Mouse (Mus musculus) midbrain, embryonic 16.5 days (tissue): ENCODE measurements around the gene Myb. TPM values are rescaled to one million over a fixed set of nuclear protein-coding genes. Genes with fewer than 3 reads are reported as not detected.
"Not testable (repeated sequence)": the region's sequence is repeated elsewhere in the genome, so short reads cannot be mapped to it uniquely, and the experiment has no call there.

Source experiments
- ATAC-seq: fragments of 200-750 bp; cut with Nextera tagmentation; 2 replicates; pipeline ENCODE4 v1.8.0; 2017; ENCODE audit warnings: moderate TSS enrichment
- H3K27ac ChIP-seq: fragments of 300-500 bp; sonication (generic); 2 replicates; pipeline ENCODE4 v1.5.1; 2014; ENCODE audit warnings: mild to moderate bottlenecking, low read length, mixed read lengths
- H3K27me3 ChIP-seq: fragments of 300-500 bp; sonication (generic); 2 replicates; pipeline ENCODE4 v1.6.1; 2014; ENCODE audit warnings: low read depth, low read length, mixed read lengths; ENCODE audit not compliant: control insufficient read depth, insufficient read depth
- H3K36me3 ChIP-seq: fragments of 300-500 bp; sonication (generic); 2 replicates; pipeline ENCODE4 v1.6.1; 2014; ENCODE audit warnings: mild to moderate bottlenecking, low read length, moderate library complexity, mixed read lengths; ENCODE audit not compliant: control insufficient read depth, insufficient read depth
- H3K4me1 ChIP-seq: fragments of 300-500 bp; sonication (generic); 2 replicates; pipeline ENCODE4 v1.6.1; 2014; ENCODE audit warnings: mild to moderate bottlenecking, low read length, mixed read lengths; ENCODE audit not compliant: control insufficient read depth, insufficient read depth
- H3K4me2 ChIP-seq: fragments of 300-500 bp; sonication (generic); 2 replicates; pipeline ENCODE4 v1.6.1; 2014; ENCODE audit warnings: mild to moderate bottlenecking, low read length, mixed read lengths
- H3K4me3 ChIP-seq: fragments of 300-500 bp; sonication (generic); 2 replicates; pipeline ENCODE4 v1.5.1; 2014; ENCODE audit warnings: low read depth, mild to moderate bottlenecking, low read length, moderate library complexity, mixed read lengths
- H3K9ac ChIP-seq: fragments of 300-500 bp; sonication (generic); 2 replicates; pipeline ENCODE4 v1.6.1; 2014; ENCODE audit warnings: low read depth, low read length, mixed read lengths
- H3K9me3 ChIP-seq: fragments of 300-500 bp; sonication (generic); replicated peaks from 2 replicates; pipeline ENCODE4 v1.6.1; 2014; ENCODE audit warnings: mild to moderate bottlenecking, low read length, mixed read lengths; ENCODE audit not compliant: control insufficient read depth, poor library complexity, severe bottlenecking
- whole genome bisulfite sequencing: fragments of 180-500 bp; shearing (Covaris S2); extraction: QIAGEN DNeasy Blood & Tissue Kit; methylation state at CpG from one replicate; pipeline ENCODE4 v1.1.7; 2014; 5-methylcytosine and 5-hydroxymethylcytosine counted together
- polyA plus RNA-seq: library from polyadenylated mRNA; unstranded; fragments of >200 nt; fragmentation: Nextera tagmentation; extraction: Ambion mirVana; gene quantifications from 2 replicates; pipeline ENCODE4 v1.2.1, GENCODE M21; 2015

The Myb gene
- polyA plus RNA-seq, 1 experiment from 2014 or later = 2.4 TPM

GRCm38 (mm10) chr10:21152812-21153211 is 8.0 kb downstream of the Myb start:
- no peak overlapping the region for H3K4me3 ChIP-seq
- WGBS = 97% methylated on average over 5 of the region's 5 CpGs
- H3K9me3 ChIP-seq = no peaks in the 10 kb centered on the region
- no peak overlapping the region for H3K9ac ChIP-seq
- H3K4me1 ChIP-seq = no peaks in the 10 kb centered on the region
- ATAC-seq = no peak
- no peak overlapping the region for H3K27ac ChIP-seq
- no peak overlapping the region for H3K4me2 ChIP-seq
- no peaks in the 10 kb centered on the region for H3K36me3 ChIP-seq
- peaks cover 1% of the 10 kb centered on the region for H3K27me3 ChIP-seq

GRCm38 (mm10) chr10:21151320-21151719 is 9.5 kb downstream of the Myb start:
- H3K4me1 ChIP-seq = no peaks in the 10 kb centered on the region
- no peaks in the 10 kb centered on the region for H3K9me3 ChIP-seq
- no peak overlapping the region for H3K27ac ChIP-seq
- H3K4me2 ChIP-seq = no peak overlapping the region
- H3K27me3 ChIP-seq = no peaks in the 10 kb centered on the region; the same call in 1 of the 2 replicates
- H3K4me3 ChIP-seq = no peak overlapping the region
- no peaks in the 10 kb centered on the region for H3K36me3 ChIP-seq
- no peak overlapping the region for H3K9ac ChIP-seq
- no peak for ATAC-seq

- not testable (repeated sequence) for H3K36me3 ChIP-seq, ATAC-seq, H3K27me3 ChIP-seq, H3K27ac ChIP-seq, H3K4me3 ChIP-seq, H3K9me3 ChIP-seq, H3K4me2 ChIP-seq, H3K9ac ChIP-seq, H3K4me1 ChIP-seq
- 95% methylated on average over 6 of the region's 6 CpGs for WGBS
Observed at GRCm38 (mm10) chr10:21149945-21150344, 10.8 kb downstream of the Myb start.

- H3K36me3 ChIP-seq = no peaks in the 10 kb centered on the region
- H3K9ac ChIP-seq = no peak overlapping the region
- no peaks in the 10 kb centered on the region for H3K27me3 ChIP-seq
- no peaks in the 10 kb centered on the region for H3K9me3 ChIP-seq
- H3K27ac ChIP-seq = no peak overlapping the region
- WGBS = 94% methylated on average over 1 of the region's 1 CpGs
- no peak for ATAC-seq
- H3K4me3 ChIP-seq = no peak overlapping the region
- H3K4me2 ChIP-seq = no peak overlapping the region
- peaks cover 8% of the 10 kb centered on the region for H3K4me1 ChIP-seq
Observed at GRCm38 (mm10) chr10:21146719-21147118, 14.1 kb downstream of the Myb start.

- H3K4me2 ChIP-seq = no peak overlapping the region
- H3K27me3 ChIP-seq = no peaks in the 10 kb centered on the region
- no peak for ATAC-seq
- H3K9ac ChIP-seq = no peak overlapping the region
- H3K36me3 ChIP-seq = no peaks in the 10 kb centered on the region
- peaks cover 8% of the 10 kb centered on the region for H3K4me1 ChIP-seq
- H3K9me3 ChIP-seq = no peaks in the 10 kb centered on the region
- WGBS = 79% methylated on average over 2 of the region's 2 CpGs
- H3K27ac ChIP-seq = no peak overlapping the region
- no peak overlapping the region for H3K4me3 ChIP-seq
Observed at GRCm38 (mm10) chr10:21146263-21146662, 14.5 kb downstream of the Myb start.

GRCm38 (mm10) chr10:21144627-21145504 is 15.9 kb downstream of the Myb start:
- H3K27ac ChIP-seq = peak overlapping the region; percentile 85
- H3K9ac ChIP-seq = peak overlapping the region; percentile 71
- peak overlapping the region; percentile 78 for H3K4me2 ChIP-seq
- H3K36me3 ChIP-seq = 0 out of 2 replicates have a peak, but pooled peaks cover 2% of the 10 kb centered on the region
- ATAC-seq = peak; percentile 96
- no peaks in the 10 kb centered on the region for H3K9me3 ChIP-seq
- no peaks in the 10 kb centered on the region for H3K27me3 ChIP-seq
- peaks cover 8% of the 10 kb centered on the region for H3K4me1 ChIP-seq
- 20% methylated on average over 27 of the region's 27 CpGs for WGBS
- peak overlapping the region; percentile 59 for H3K4me3 ChIP-seq

- Histone ChIP-seq H3K36me3 (peaks cover 2% of the 10 kb centered on the region; the same call in 1 of the 2 replicates), H3K4me2 (no peak overlapping the region), H3K4me3 (no peak overlapping the region), H3K27ac (no peak overlapping the region), H3K9me3 (no peaks in the 10 kb centered on the region; the same call in 1 of the 2 replicates), H3K4me1 (no peaks in the 10 kb centered on the region), H3K9ac (no peak overlapping the region), H3K27me3 (no peaks in the 10 kb centered on the region)
- ATAC-seq = no peak
- 95% methylated on average over 8 of the region's 8 CpGs for WGBS
Observed at GRCm38 (mm10) chr10:21135297-21135696, 25.5 kb downstream of the Myb start.

- H3K36me3 ChIP-seq = no peaks in the 10 kb centered on the region
- H3K4me2 ChIP-seq = no peak overlapping the region
- H3K9me3 ChIP-seq = no peaks in the 10 kb centered on the region
- no peaks in the 10 kb centered on the region for H3K4me1 ChIP-seq
- WGBS = 55% methylated on average over 9 of the region's 9 CpGs
- H3K27me3 ChIP-seq = no peaks in the 10 kb centered on the region
- no peak overlapping the region for H3K9ac ChIP-seq
- H3K27ac ChIP-seq = no peak overlapping the region
- H3K4me3 ChIP-seq = no peak overlapping the region
- no peak for ATAC-seq
Observed at GRCm38 (mm10) chr10:21130901-21131493, 29.8 kb downstream of the Myb start.

- no peaks in the 10 kb centered on the region for H3K4me1 ChIP-seq
- no peaks in the 10 kb centered on the region for H3K27me3 ChIP-seq
- no peaks in the 10 kb centered on the region for H3K36me3 ChIP-seq
- no peak overlapping the region for H3K9ac ChIP-seq
- no peak for ATAC-seq
- H3K9me3 ChIP-seq = no peaks in the 10 kb centered on the region
- 75% methylated on average over 5 of the region's 5 CpGs for WGBS
- no peak overlapping the region for H3K27ac ChIP-seq
- H3K4me2 ChIP-seq = no peak overlapping the region
- no peak overlapping the region for H3K4me3 ChIP-seq
Observed at GRCm38 (mm10) chr10:21128086-21128611, 32.6 kb downstream of the Myb start.
